Mouse (Mus musculus) kidney, postnatal 0 days (tissue): ENCODE results near the gene Man1c1. TPM values are rescaled to one million over a fixed set of nuclear protein-coding genes. Genes with fewer than 3 reads are reported as not detected.

Experiments
- ATAC-seq: fragments of 200-750 bp; cut with Nextera tagmentation; replicated peaks from 2 replicates; pipeline ENCODE4 v1.8.0; 2017; ENCODE audit warnings: low read depth, moderate number of reproducible peaks, moderate TSS enrichment, moderate library complexity; ENCODE audit not compliant: low FRiP score
- DNase-seq: peaks from one replicate; pipeline ENCODE4 v3.0.0-alpha.2; 2016; ENCODE audit warnings: low spot score
- H3K27ac ChIP-seq: fragments of 300-500 bp; sonication (generic); 2 replicates; pipeline ENCODE4 v1.5.1; 2014; ENCODE audit warnings: mild to moderate bottlenecking
- H3K27me3 ChIP-seq: fragments of 300-500 bp; sonication (generic); 2 replicates; pipeline ENCODE4 v1.6.1; 2014; ENCODE audit warnings: low read length, mixed read lengths; ENCODE audit not compliant: insufficient read depth
- H3K36me3 ChIP-seq: fragments of 300-500 bp; sonication (generic); 2 replicates; pipeline ENCODE4 v1.6.1; 2014; ENCODE audit warnings: low read length, mixed read lengths; ENCODE audit not compliant: insufficient read depth
- H3K4me1 ChIP-seq: fragments of 300-500 bp; sonication (generic); replicated peaks from 2 replicates; pipeline ENCODE4 v1.6.1; 2014; ENCODE audit warnings: antibody characterized with exemption, low read length, mixed read lengths; ENCODE audit not compliant: insufficient read depth
- H3K4me2 ChIP-seq: fragments of 300-500 bp; sonication (generic); 2 replicates; pipeline ENCODE4 v1.6.1; 2014; ENCODE audit warnings: mild to moderate bottlenecking, low read length, moderate library complexity, mixed read lengths
- H3K4me3 ChIP-seq: fragments of 300-500 bp; sonication (generic); replicated peaks from 2 replicates; pipeline ENCODE4 v1.5.1; 2014; ENCODE audit warnings: low read depth, low read length
- H3K9ac ChIP-seq: fragments of 300-500 bp; sonication (generic); 2 replicates; pipeline ENCODE4 v1.6.1; 2014; ENCODE audit warnings: low read depth, low read length
- H3K9me3 ChIP-seq: fragments of 300-500 bp; sonication (generic); replicated peaks from 2 replicates; pipeline ENCODE4 v1.6.1; 2016; ENCODE audit warnings: low read length, inconsistent platforms, mixed read lengths
- CTCF ChIP-seq: IDR thresholded peaks from 2 replicates; pipeline ENCODE4 v1.5.1; 2016; ENCODE audit warnings: antibody characterized with exemption, low read depth, mild to moderate bottlenecking, moderate library complexity
- WGBS: fragments of 180-500 bp; shearing (Covaris S2); extraction: QIAGEN DNeasy Blood & Tissue Kit; methylation state at CpG from one replicate; pipeline ENCODE4 v1.1.7; 2014; 5-methylcytosine and 5-hydroxymethylcytosine counted together
- polyA plus RNA-seq: library from polyadenylated mRNA; unstranded; fragments of >200 nt; fragmentation: Nextera tagmentation; extraction: Ambion mirVana; gene quantifications from 2 replicates; pipeline ENCODE4 v1.2.1, GENCODE M21; 2015

The Man1c1 gene
- polyA plus RNA-seq, 1 experiment from 2014 or later, result 3.2 TPM

- Histone ChIP-seq H3K4me2 (no peak overlapping the region), H3K27ac (no peak overlapping the region), H3K9me3 (no peaks in the 10 kb centered on the region), H3K27me3 (no peaks in the 10 kb centered on the region), H3K36me3 (peaks cover 39% of the 10 kb centered on the region), H3K4me1 (peaks cover 8% of the 10 kb centered on the region), H3K9ac (no peak overlapping the region), H3K4me3 (no peak overlapping the region)
- ATAC-seq, result no peak
- WGBS, result 72% methylated on average over 21 of the region's 21 CpGs
- peak; percentile 57 for TF ChIP-seq CTCF
- DNase-seq, result no peak
Observed at GRCm38 (mm10) chr4:134749301-134750030, 45.4 kb upstream of the Man1c1 start.

- TF ChIP-seq CTCF, result peak; percentile 43; the same call in 1 of the 2 replicates
- no peak overlapping the region for H3K4me2 ChIP-seq
- H3K9me3 ChIP-seq, result no peaks in the 10 kb centered on the region
- peaks cover 7% of the 10 kb centered on the region; the same call in 1 of the 2 replicates for H3K4me1 ChIP-seq
- no peak overlapping the region for H3K27ac ChIP-seq
- 89% methylated on average over 16 of the region's 16 CpGs for WGBS
- no peak for DNase-seq
- no peak overlapping the region for H3K4me3 ChIP-seq
- no peaks in the 10 kb centered on the region for H3K27me3 ChIP-seq
- no peak overlapping the region for H3K9ac ChIP-seq
- no peak for ATAC-seq
- peaks cover 29% of the 10 kb centered on the region for H3K36me3 ChIP-seq
Observed at GRCm38 (mm10) chr4:134745900-134746661, 42.0 kb upstream of the Man1c1 start.

DNA sequence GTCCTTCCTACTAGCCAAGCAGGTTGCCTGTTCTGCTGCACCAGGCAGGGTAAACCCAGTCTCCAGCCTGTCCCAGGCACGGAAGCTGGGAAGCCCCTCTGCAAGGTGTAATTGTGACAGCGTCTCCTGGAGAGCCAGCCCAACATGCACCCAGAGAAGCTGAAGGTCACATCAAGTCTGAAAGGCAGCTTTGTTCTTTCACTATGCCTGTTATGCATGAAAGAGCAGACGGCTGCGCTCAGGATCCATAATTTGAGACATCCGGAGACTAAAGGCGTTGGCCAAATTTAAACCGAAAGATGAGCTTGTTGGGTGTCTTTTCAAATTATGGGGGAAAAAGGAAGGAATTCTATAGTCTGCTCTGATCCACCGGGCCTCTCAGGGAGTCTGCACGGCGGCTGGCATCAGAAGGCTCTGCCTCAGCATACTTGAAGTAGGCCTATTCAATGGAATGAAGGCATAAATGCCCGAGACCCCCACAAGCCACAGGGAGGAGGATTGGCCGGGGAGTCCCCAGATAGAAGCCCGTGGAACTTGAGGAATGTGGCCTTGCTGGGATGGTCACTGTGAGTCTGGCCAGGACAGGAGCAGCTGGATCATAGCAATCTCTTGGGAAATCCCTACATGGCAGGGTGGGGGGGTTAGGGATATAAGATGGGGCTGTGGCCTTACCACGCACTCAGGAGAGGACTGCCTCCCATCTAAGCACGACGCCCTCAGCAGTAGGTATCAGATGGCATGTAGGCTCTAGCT lies 40.0 kb upstream of the Man1c1 start:
- Histone ChIP-seq H3K4me3 (no peak overlapping the region), H3K36me3 (peaks cover 27% of the 10 kb centered on the region), H3K4me1 (peaks cover 5% of the 10 kb centered on the region; the same call in 1 of the 2 replicates), H3K27ac (peak overlapping the region; percentile 32; the same call in 1 of the 2 replicates), H3K27me3 (no peaks in the 10 kb centered on the region), H3K9me3 (no peaks in the 10 kb centered on the region), H3K9ac (no peak overlapping the region), H3K4me2 (no peak overlapping the region)
- ATAC-seq (peak; percentile 41; the same call in 1 of the 2 replicates), DNase-seq (peak; percentile 65)
- 33% methylated on average over 16 of the region's 16 CpGs for whole genome bisulfite sequencing
- TF ChIP-seq CTCF, result no peak

DNA sequence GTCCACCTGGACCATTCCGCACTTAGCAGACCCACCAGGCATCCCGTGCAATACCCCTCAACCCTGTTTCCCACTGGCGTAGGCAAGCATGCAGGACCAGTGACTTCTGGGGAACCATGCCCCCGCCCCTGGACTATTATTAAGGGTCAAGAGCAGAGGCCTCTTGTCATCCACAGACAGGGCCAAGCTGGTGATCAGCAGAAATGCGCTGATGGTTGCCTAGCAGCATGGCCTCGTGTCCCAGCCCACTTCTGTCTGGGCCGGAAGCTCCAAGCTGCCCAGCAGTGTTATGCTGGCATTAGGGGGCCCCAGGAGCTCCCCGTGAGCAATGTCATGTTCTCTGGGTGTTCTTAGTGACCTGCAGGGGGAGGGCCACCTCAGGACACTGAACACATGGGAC lies 37.9 kb upstream of the Man1c1 start:
- WGBS, result 75% methylated on average over 8 of the region's 8 CpGs
- Histone ChIP-seq H3K36me3 (peaks cover 11% of the 10 kb centered on the region), H3K9ac (no peak overlapping the region), H3K27me3 (no peaks in the 10 kb centered on the region), H3K4me1 (peaks cover 5% of the 10 kb centered on the region; the same call in 1 of the 2 replicates), H3K4me2 (no peak overlapping the region), H3K27ac (no peak overlapping the region), H3K9me3 (no peaks in the 10 kb centered on the region), H3K4me3 (no peak overlapping the region)
- no peak for TF ChIP-seq CTCF
- no peak for DNase-seq
- ATAC-seq, result no peak

DNA sequence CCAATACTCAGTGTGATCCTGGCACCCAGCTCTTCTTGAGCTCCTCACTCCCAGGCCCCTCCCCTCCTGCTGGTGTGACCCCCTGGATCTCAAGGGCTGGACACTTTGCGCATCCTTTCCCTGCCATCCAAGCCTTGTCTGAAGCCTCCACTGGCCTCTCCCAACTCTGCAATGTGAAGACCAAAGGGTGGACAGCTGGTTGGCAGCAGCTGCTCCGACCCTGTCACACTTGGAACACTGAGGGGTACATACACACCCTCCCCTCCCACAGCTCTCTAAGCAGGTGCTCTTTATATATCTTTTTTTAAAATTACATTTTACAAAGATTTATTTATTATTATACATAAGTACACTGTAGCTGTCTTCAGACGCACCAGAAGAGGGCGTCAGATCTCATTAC lies 36.1 kb upstream of the Man1c1 start:
- H3K4me1 ChIP-seq, result peaks cover 5% of the 10 kb centered on the region; the same call in 1 of the 2 replicates
- H3K27ac ChIP-seq, result no peak overlapping the region
- H3K27me3 ChIP-seq, result no peaks in the 10 kb centered on the region
- TF ChIP-seq CTCF, result no peak
- no peak overlapping the region for H3K4me3 ChIP-seq
- H3K4me2 ChIP-seq, result no peak overlapping the region
- 90% methylated on average over 4 of the region's 4 CpGs for WGBS
- H3K9ac ChIP-seq, result no peak overlapping the region
- DNase-seq (no peak), ATAC-seq (no peak)
- no peaks in the 10 kb centered on the region for H3K36me3 ChIP-seq
- H3K9me3 ChIP-seq, result no peaks in the 10 kb centered on the region

- no peak for TF ChIP-seq CTCF
- no peak for DNase-seq
Observed at GRCm38 (mm10) chr4:134739530-134739929, 35.4 kb upstream of the Man1c1 start.

More at GRCm38 (mm10) chr4:134739530-134739929, 35.4 kb upstream of the Man1c1 start:
- H3K4me2 ChIP-seq, result no peak overlapping the region
- H3K9me3 ChIP-seq, result no peaks in the 10 kb centered on the region
- H3K4me3 ChIP-seq, result no peak overlapping the region
- ATAC-seq, result no peak
- no peaks in the 10 kb centered on the region for H3K36me3 ChIP-seq
- 51% methylated on average over 3 of the region's 3 CpGs for WGBS
- H3K27ac ChIP-seq, result no peak overlapping the region
- H3K4me1 ChIP-seq, result peaks cover 8% of the 10 kb centered on the region
- no peak overlapping the region for H3K9ac ChIP-seq
- no peaks in the 10 kb centered on the region for H3K27me3 ChIP-seq
